Mouse (Mus musculus) lung, postnatal 0 days (tissue): ENCODE measurements at regions not wholly inside any gene's neighbourhood (a gene's known extent, or its start where the extent isn't known, plus 50 kb on each side); places are given as distances from the start of the nearest gene placed in this dataset.

Source experiments
- CTCF ChIP-seq: IDR thresholded peaks from 2 replicates; pipeline ENCODE4 v1.5.1; 2016; ENCODE audit warnings: antibody characterized with exemption, mild to moderate bottlenecking
- EP300 ChIP-seq: IDR thresholded peaks from 2 replicates; pipeline ENCODE4 v1.6.1; 2016; ENCODE audit warnings: antibody characterized with exemption, mild to moderate bottlenecking, control low read depth

GRCm38 (mm10) chr4:137163962-137164361 is 113.3 kb upstream of the Wnt4 start:
- no peak for TF ChIP-seq EP300
- TF ChIP-seq CTCF = no peak
